Mouse (Mus musculus) stomach, embryonic 14.5 days (tissue): Measurements from ENCODE around the gene Kcnip1. TPM values are rescaled to one million over a fixed set of nuclear protein-coding genes. Genes with fewer than 3 reads are reported as not detected.
A peak's percentile ranks its signal among the peaks of the same experiment; 100 is the strongest.

ENCODE experiments used
- ATAC-seq: fragments of 200-750 bp; cut with Nextera tagmentation; 2 replicates; pipeline ENCODE4 v1.8.0; 2017; ENCODE audit warnings: low read depth, moderate TSS enrichment; ENCODE audit not compliant: insufficient number of reproducible peaks, insufficient read depth, low FRiP score
- H3K27ac ChIP-seq: fragments of 300-500 bp; sonication (generic); 2 replicates; pipeline ENCODE4 v1.5.1; 2014; ENCODE audit warnings: mild to moderate bottlenecking, low read length, moderate library complexity, mixed read lengths
- H3K27me3 ChIP-seq: fragments of 300-500 bp; sonication (generic); 2 replicates; pipeline ENCODE4 v1.6.1; 2014; ENCODE audit warnings: low read length, control low read depth, mixed read lengths; ENCODE audit not compliant: control insufficient read depth, insufficient read depth
- H3K36me3 ChIP-seq: fragments of 300-500 bp; sonication (generic); 2 replicates; pipeline ENCODE4 v1.6.1; 2014; ENCODE audit warnings: mild to moderate bottlenecking, control low read depth, low read length, moderate library complexity, mixed read lengths; ENCODE audit not compliant: control insufficient read depth, insufficient read depth
- H3K4me1 ChIP-seq: fragments of 300-500 bp; sonication (generic); 2 replicates; pipeline ENCODE4 v1.6.1; 2014; ENCODE audit warnings: low read length, control low read depth, mixed read lengths; ENCODE audit not compliant: control insufficient read depth, insufficient read depth
- H3K4me2 ChIP-seq: fragments of 300-500 bp; sonication (generic); replicated peaks from 2 replicates; pipeline ENCODE4 v1.6.1; 2014; ENCODE audit warnings: low read depth, low read length, control low read depth
- H3K4me3 ChIP-seq: fragments of 300-500 bp; sonication (generic); 2 replicates; pipeline ENCODE4 v1.5.1; 2014; ENCODE audit warnings: low read depth, low read length, control low read depth
- H3K9ac ChIP-seq: fragments of 300-500 bp; sonication (generic); replicated peaks from 2 replicates; pipeline ENCODE4 v1.6.1; 2014; ENCODE audit warnings: low read depth, mild to moderate bottlenecking, control low read depth, low read length, moderate library complexity, mixed read lengths
- H3K9me3 ChIP-seq: fragments of 300-500 bp; sonication (generic); 2 replicates; pipeline ENCODE4 v1.6.1; 2016; ENCODE audit warnings: low read depth, low read length, control low read depth; ENCODE audit not compliant: control insufficient read depth
- WGBS: fragments of 180-500 bp; shearing (Covaris S2); extraction: QIAGEN DNeasy Blood & Tissue Kit; methylation state at CpG from one replicate; pipeline ENCODE4 v1.1.7; 2014; 5-methylcytosine and 5-hydroxymethylcytosine counted together
- polyA plus RNA-seq: library from polyadenylated mRNA; unstranded; fragments of >200 nt; fragmentation: Nextera tagmentation; extraction: Ambion mirVana; gene quantifications from 2 replicates; pipeline ENCODE4 v1.2.1, GENCODE M21; 2014

The Kcnip1 gene
- 10.3 and 11.1 TPM in 2 replicates for polyA plus RNA-seq

- peak within 1 kb of the TSS; percentile 18; the same call in 1 of the 2 replicates for H3K9ac ChIP-seq
- H3K36me3 ChIP-seq = no peaks in the 10 kb centered on the region
- H3K4me2 ChIP-seq = peak within 1 kb of the TSS; percentile 32
- 0 out of 2 replicates have a peak, but pooled peaks have one; percentile 19 for ATAC-seq
- 0 out of 2 replicates have a peak, but pooled peaks cover 3% of the 10 kb centered on the region for H3K27me3 ChIP-seq
- H3K27ac ChIP-seq = no peak within 1 kb of the TSS
- peak within 1 kb of the TSS; percentile 15 for H3K4me3 ChIP-seq
- H3K9me3 ChIP-seq = no peaks in the 10 kb centered on the region
- WGBS = 12% methylated on average over 12 of the region's 12 CpGs
- H3K4me1 ChIP-seq = 0 out of 2 replicates have a peak, but pooled peaks cover 4% of the 10 kb centered on the region
These were observed at the start of gene Kcnip1 for GRCm38 (mm10) chr11:33992938-33993337. Gene Kcnip1 (minus strand): TSS chr11:33993152.

GRCm38 (mm10) chr11:34040061-34040460 is 47.1 kb upstream of the Kcnip1 start:
- Histone ChIP-seq H3K4me1 (no peaks in the 10 kb centered on the region), H3K4me2 (no peak overlapping the region), H3K4me3 (no peak overlapping the region), H3K9ac (no peak overlapping the region), H3K27ac (no peak overlapping the region), H3K36me3 (no peaks in the 10 kb centered on the region), H3K9me3 (no peaks in the 10 kb centered on the region), H3K27me3 (no peaks in the 10 kb centered on the region)
- ATAC-seq = no peak
- WGBS = 78% methylated on average over 5 of the region's 5 CpGs

GRCm38 (mm10) chr11:34035909-34036658 is 43.1 kb upstream of the Kcnip1 start:
- H3K27ac ChIP-seq = no peak overlapping the region
- no peak overlapping the region for H3K9ac ChIP-seq
- WGBS = 84% methylated on average over 5 of the region's 5 CpGs
- ATAC-seq = no peak
- no peaks in the 10 kb centered on the region for H3K36me3 ChIP-seq
- no peaks in the 10 kb centered on the region for H3K9me3 ChIP-seq
- H3K4me2 ChIP-seq = no peak overlapping the region
- H3K4me3 ChIP-seq = no peak overlapping the region
- no peaks in the 10 kb centered on the region for H3K4me1 ChIP-seq
- H3K27me3 ChIP-seq = no peaks in the 10 kb centered on the region

GRCm38 (mm10) chr11:34034794-34035193 is 41.8 kb upstream of the Kcnip1 start:
- no peak overlapping the region for H3K9ac ChIP-seq
- no peaks in the 10 kb centered on the region for H3K9me3 ChIP-seq
- no peak for ATAC-seq
- no peaks in the 10 kb centered on the region for H3K36me3 ChIP-seq
- no peak overlapping the region for H3K27ac ChIP-seq
- no peaks in the 10 kb centered on the region for H3K4me1 ChIP-seq
- H3K27me3 ChIP-seq = no peaks in the 10 kb centered on the region
- WGBS = 81% methylated on average over 2 of the region's 2 CpGs
- H3K4me3 ChIP-seq = no peak overlapping the region
- no peak overlapping the region for H3K4me2 ChIP-seq

GRCm38 (mm10) chr11:34034008-34034505 is 41.1 kb upstream of the Kcnip1 start:
- Histone ChIP-seq H3K9ac (no peak overlapping the region), H3K27ac (no peak overlapping the region), H3K4me3 (no peak overlapping the region), H3K36me3 (no peaks in the 10 kb centered on the region), H3K9me3 (no peaks in the 10 kb centered on the region), H3K4me2 (no peak overlapping the region), H3K4me1 (no peaks in the 10 kb centered on the region), H3K27me3 (no peaks in the 10 kb centered on the region)
- WGBS = 87% methylated on average over 5 of the region's 5 CpGs
- ATAC-seq = no peak

GRCm38 (mm10) chr11:34031015-34031805 is 38.3 kb upstream of the Kcnip1 start:
- Histone ChIP-seq H3K4me2 (no peak overlapping the region), H3K27ac (no peak overlapping the region), H3K4me1 (no peaks in the 10 kb centered on the region), H3K4me3 (no peak overlapping the region), H3K9ac (no peak overlapping the region), H3K27me3 (no peaks in the 10 kb centered on the region), H3K36me3 (no peaks in the 10 kb centered on the region), H3K9me3 (no peaks in the 10 kb centered on the region)
- WGBS = 45% methylated on average over 8 of the region's 8 CpGs
- ATAC-seq = no peak

- H3K9me3 ChIP-seq = no peaks in the 10 kb centered on the region
- no peak overlapping the region for H3K9ac ChIP-seq
- ATAC-seq = no peak
- no peaks in the 10 kb centered on the region for H3K4me1 ChIP-seq
- 62% methylated on average over 5 of the region's 5 CpGs for WGBS
- H3K27me3 ChIP-seq = no peaks in the 10 kb centered on the region
- no peak overlapping the region for H3K27ac ChIP-seq
- H3K4me3 ChIP-seq = no peak overlapping the region
- H3K4me2 ChIP-seq = no peak overlapping the region
- H3K36me3 ChIP-seq = no peaks in the 10 kb centered on the region
These were observed 36.7 kb upstream of the Kcnip1 start for GRCm38 (mm10) chr11:34029658-34030057.

- H3K27me3 ChIP-seq = no peaks in the 10 kb centered on the region
- no peak for ATAC-seq
- no peak overlapping the region for H3K4me3 ChIP-seq
- no peak overlapping the region for H3K9ac ChIP-seq
- no peak overlapping the region for H3K4me2 ChIP-seq
- no peaks in the 10 kb centered on the region for H3K36me3 ChIP-seq
- no peaks in the 10 kb centered on the region for H3K4me1 ChIP-seq
- no peaks in the 10 kb centered on the region for H3K9me3 ChIP-seq
- no peak overlapping the region for H3K27ac ChIP-seq
- WGBS = 74% methylated on average over 1 of the region's 1 CpGs
These were observed 32.1 kb upstream of the Kcnip1 start for GRCm38 (mm10) chr11:34025091-34025490.
